ENCODE assay signal across 22 mouse cellular contexts in genomic region chr3:105591766-105592165, GRCm38 (mm10).
"Had no signal": no experiment of that assay in that cellular context is flagged by ENCODE, and none has a peak within 500 bp of the region (broad histone marks: within the 10 kb centered on the region; RNA-seq: fewer than 3 reads in every experiment).

No protein-coding gene starts in this region.

- H3K9me3 ChIP-seq: heart, embryonic 10.5 days; heart, embryonic 12.5 days; hindbrain, embryonic 13.5 days; intestine, embryonic 15.5 days; limb, embryonic 10.5 days; limb, embryonic 12.5 days; liver, embryonic 13.5 days; liver, embryonic 15.5 days had no signal

- H3K36me3 ChIP-seq: heart, embryonic 10.5 days; heart, embryonic 12.5 days; hindbrain, embryonic 13.5 days; intestine, embryonic 15.5 days; limb, embryonic 10.5 days; limb, embryonic 12.5 days; liver, embryonic 13.5 days; liver, embryonic 15.5 days had no signal

- ATAC-seq: hindbrain, embryonic 16.5 days; inflammation-experienced regulatory T-cells, adult 6 months; intestine, embryonic 15.5 days; intestine, postnatal 0 days; liver, postnatal 0 days had no signal

- H3K4me2 ChIP-seq: heart, embryonic 12.5 days; hindbrain, embryonic 13.5 days; intestine, embryonic 15.5 days; limb, embryonic 12.5 days; liver, embryonic 11.5 days; liver, embryonic 13.5 days; liver, embryonic 15.5 days had no signal

- H3K4me1 ChIP-seq: heart, embryonic 12.5 days; intestine, embryonic 15.5 days; limb, embryonic 10.5 days; limb, embryonic 12.5 days; liver, embryonic 13.5 days; liver, embryonic 15.5 days had no signal

- H3K27ac ChIP-seq: gastrocnemius, adult 2 months; heart, embryonic 10.5 days; hindbrain, embryonic 13.5 days; intestine, embryonic 15.5 days; limb, embryonic 10.5 days; limb, embryonic 12.5 days; liver, embryonic 13.5 days; liver, embryonic 15.5 days had no signal

- H3K27me3 ChIP-seq: heart, embryonic 12.5 days; hindbrain, embryonic 13.5 days; intestine, embryonic 15.5 days; limb, embryonic 12.5 days; liver, embryonic 13.5 days; liver, embryonic 15.5 days had no signal

- DNase-seq: gastrocnemius, adult 2 months; gastrocnemius, postnatal 10 days; gastrocnemius, postnatal 25 days; kidney, adult 18-20 months; kidney, adult 8-10 months; kidney, postnatal 10 days; kidney, postnatal 25 days; kidney, postnatal 4 days; liver; liver, embryonic 13.5 days; liver, postnatal 0 days had no signal

- H3K4me3 ChIP-seq: gastrocnemius, adult 2 months; heart, embryonic 10.5 days; heart, embryonic 12.5 days; hindbrain, embryonic 13.5 days; intestine, embryonic 15.5 days; limb, embryonic 10.5 days; limb, embryonic 12.5 days; liver, embryonic 13.5 days; liver, embryonic 15.5 days had no signal

- H3K9ac ChIP-seq: heart, embryonic 12.5 days; hindbrain, embryonic 13.5 days; intestine, embryonic 15.5 days; limb, embryonic 12.5 days; liver, embryonic 13.5 days; liver, embryonic 15.5 days; liver, postnatal 0 days had no signal
